Mouse (Mus musculus) brain, embryonic 14.5 days (tissue): ENCODE results near the gene Slc7a7.

ENCODE experiments used
- CTCF ChIP-seq: fragments of 200-500 bp; IDR thresholded peaks from 2 replicates; pipeline ENCODE4 v1.5.1; 2012; ENCODE audit warnings: inconsistent platforms, mild to moderate bottlenecking, moderate library complexity, borderline replicate concordance; ENCODE audit not compliant: insufficient read depth, insufficient read length; ENCODE audit errors: extremely low read depth
- POLR2A ChIP-seq: fragments of 200-500 bp; IDR thresholded peaks from 2 replicates; pipeline ENCODE4 v1.6.1; 2012; ENCODE audit warnings: mild to moderate bottlenecking, inconsistent platforms, borderline replicate concordance; ENCODE audit not compliant: poor library complexity, insufficient read depth, insufficient read length, severe bottlenecking; ENCODE audit errors: extremely low read depth

GRCm38 (mm10) chr14:54432837-54433830, 15.6 kb upstream of the Slc7a7 start:
- TF ChIP-seq POLR2A (no peak), CTCF (no peak)
